Mouse (Mus musculus) liver, postnatal 0 days (tissue): ENCODE measurements around the gene Nol11. TPM values are rescaled to one million over a fixed set of nuclear protein-coding genes. Genes with fewer than 3 reads are reported as not detected.

ENCODE experiments used
- ATAC-seq: fragments of 200-750 bp; cut with Nextera tagmentation; 2 replicates; pipeline ENCODE4 v1.8.0; 2017; ENCODE audit warnings: mild to moderate bottlenecking, moderate library complexity
- DNase-seq: peaks from one replicate; pipeline ENCODE4 v3.0.0-alpha.2; 2016
- H3K27ac ChIP-seq: fragments of 300-500 bp; sonication (generic); 2 replicates; pipeline ENCODE4 v1.5.1; 2014; ENCODE audit warnings: antibody characterized with exemption, moderate library complexity, mild to moderate bottlenecking, low read depth
- H3K27me3 ChIP-seq: fragments of 300-500 bp; sonication (generic); 2 replicates; pipeline ENCODE4 v1.6.1; 2014; ENCODE audit warnings: low read length, control low read depth, mixed read lengths; ENCODE audit not compliant: insufficient read depth
- H3K36me3 ChIP-seq: fragments of 300-500 bp; sonication (generic); replicated peaks from 2 replicates; pipeline ENCODE4 v1.6.1; 2014; ENCODE audit warnings: mild to moderate bottlenecking, control low read depth, low read length, moderate library complexity, mixed read lengths; ENCODE audit not compliant: insufficient read depth
- H3K4me1 ChIP-seq: fragments of 300-500 bp; sonication (generic); 2 replicates; pipeline ENCODE4 v1.6.1; 2014; ENCODE audit warnings: antibody characterized with exemption, mild to moderate bottlenecking, control low read depth; ENCODE audit not compliant: insufficient read depth
- H3K4me2 ChIP-seq: fragments of 300-500 bp; sonication (generic); 2 replicates; pipeline ENCODE4 v1.6.1; 2014; ENCODE audit warnings: low read depth, mild to moderate bottlenecking, low read length, moderate library complexity, mixed read lengths
- H3K4me3 ChIP-seq: fragments of 300-500 bp; sonication (generic); 2 replicates; pipeline ENCODE4 v1.5.1; 2014; ENCODE audit warnings: low read depth, low read length
- H3K9ac ChIP-seq: fragments of 300-500 bp; sonication (generic); replicated peaks from 2 replicates; pipeline ENCODE4 v1.6.1; 2014; ENCODE audit warnings: mild to moderate bottlenecking, moderate library complexity
- H3K9me3 ChIP-seq: fragments of 300-500 bp; sonication (generic); 2 replicates; pipeline ENCODE4 v1.6.1; 2016; ENCODE audit warnings: mild to moderate bottlenecking, control low read depth, low read length, mixed read lengths
- CTCF ChIP-seq: sonication (generic); IDR thresholded peaks from 2 replicates; pipeline ENCODE4 v1.5.1; 2016; ENCODE audit warnings: antibody characterized with exemption, low read depth
- EP300 ChIP-seq: IDR thresholded peaks from 2 replicates; pipeline ENCODE4 v1.6.1; 2016; ENCODE audit warnings: antibody characterized with exemption, low read depth, mild to moderate bottlenecking
- WGBS: fragments of 180-500 bp; shearing (Covaris S2); extraction: QIAGEN DNeasy Blood & Tissue Kit; methylation state at CpG from one replicate; pipeline ENCODE4 v1.1.7; 2014; ENCODE audit not compliant: insufficient replicate concordance; 5-methylcytosine and 5-hydroxymethylcytosine counted together
- polyA plus RNA-seq: library from polyadenylated mRNA; unstranded; fragments of >200 nt; fragmentation: Nextera tagmentation; extraction: Ambion mirVana; gene quantifications from 2 replicates; pipeline ENCODE4 v1.2.1, GENCODE M21; 2015

The Nol11 gene
- polyA plus RNA-seq, 1 experiment from 2014 or later, result 11.7 TPM

DNA sequence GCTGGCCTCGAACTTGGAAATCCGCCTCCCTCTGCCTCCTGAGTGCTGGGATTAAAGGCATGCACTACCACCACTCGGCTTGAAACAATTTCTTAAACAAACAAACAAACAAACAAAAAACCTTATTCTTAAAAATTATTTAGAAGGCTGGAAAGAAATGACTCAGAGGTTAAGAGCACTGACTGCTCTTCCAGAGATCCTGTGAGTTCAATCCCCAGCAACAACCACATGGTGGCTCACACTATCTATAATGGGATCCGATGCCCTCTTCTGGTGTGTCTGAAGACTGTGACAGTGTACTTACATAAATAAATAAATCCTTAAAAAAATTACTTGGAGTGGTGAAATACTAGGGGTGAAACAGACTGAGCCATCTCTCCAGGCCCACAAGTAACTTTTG lies 28.0 kb downstream of the Nol11 start:
- Histone ChIP-seq H3K27me3 (no peaks in the 10 kb centered on the region), H3K4me1 (no peaks in the 10 kb centered on the region), H3K9me3 (no peaks in the 10 kb centered on the region), H3K36me3 (peaks cover under 1% of the 10 kb centered on the region; the same call in 1 of the 2 replicates), H3K9ac (no peak overlapping the region), H3K4me2 (no peak overlapping the region), H3K27ac (no peak overlapping the region), H3K4me3 (no peak overlapping the region)
- DNase-seq (no peak), ATAC-seq (no peak)
- TF ChIP-seq CTCF (no peak), EP300 (no peak)
- WGBS, result 66% methylated on average over 4 of the region's 4 CpGs

DNA sequence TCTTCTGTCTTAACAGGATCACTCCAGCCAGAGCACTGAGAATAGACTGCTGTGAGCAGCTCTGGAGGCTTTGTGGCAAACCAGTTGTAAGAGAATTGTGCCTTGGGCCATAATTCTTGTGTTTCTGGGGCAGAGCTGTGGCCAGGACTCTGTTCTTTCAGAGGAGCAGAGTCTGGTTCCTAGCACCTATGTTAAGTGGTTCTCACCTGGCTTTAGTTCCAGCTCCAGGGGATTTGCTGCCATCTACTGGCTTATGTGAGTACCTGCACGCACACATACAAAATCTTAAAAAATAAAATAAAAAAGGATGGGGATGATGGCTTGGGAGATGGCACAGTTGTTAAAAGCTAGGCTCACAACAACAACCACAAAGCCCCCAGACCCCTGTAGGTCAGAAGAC lies 30.1 kb downstream of the Nol11 start:
- no peaks in the 10 kb centered on the region for H3K9me3 ChIP-seq
- no peak for DNase-seq
- H3K4me2 ChIP-seq, result no peak overlapping the region
- H3K9ac ChIP-seq, result no peak overlapping the region
- H3K27me3 ChIP-seq, result no peaks in the 10 kb centered on the region
- H3K4me3 ChIP-seq, result no peak overlapping the region
- no peak for TF ChIP-seq EP300
- peak; percentile 69 for TF ChIP-seq CTCF
- 38% methylated on average over 1 of the region's 1 CpGs for WGBS
- ATAC-seq, result no peak
- no peak overlapping the region for H3K27ac ChIP-seq
- no peaks in the 10 kb centered on the region for H3K36me3 ChIP-seq
- H3K4me1 ChIP-seq, result no peaks in the 10 kb centered on the region

- DNase-seq, result no peak
- no peak overlapping the region for H3K9ac ChIP-seq
- no peaks in the 10 kb centered on the region for H3K4me1 ChIP-seq
- WGBS, result 48% methylated on average over 5 of the region's 5 CpGs
- H3K27me3 ChIP-seq, result no peaks in the 10 kb centered on the region
- no peak overlapping the region for H3K4me3 ChIP-seq
- H3K4me2 ChIP-seq, result no peak overlapping the region
- H3K36me3 ChIP-seq, result no peaks in the 10 kb centered on the region
- ATAC-seq, result no peak
- H3K9me3 ChIP-seq, result no peaks in the 10 kb centered on the region
- TF ChIP-seq CTCF (no peak), EP300 (no peak)
- no peak overlapping the region for H3K27ac ChIP-seq
Measured at GRCm38 (mm10) chr11:107156977-107157642, 32.1 kb downstream of the Nol11 start.

GRCm38 (mm10) chr11:107155292-107155691 lies 33.9 kb downstream of the Nol11 start:
- no peak overlapping the region for H3K4me3 ChIP-seq
- H3K27ac ChIP-seq, result no peak overlapping the region
- no peak for ATAC-seq
- H3K36me3 ChIP-seq, result no peaks in the 10 kb centered on the region
- H3K4me2 ChIP-seq, result no peak overlapping the region
- H3K9ac ChIP-seq, result no peak overlapping the region
- H3K4me1 ChIP-seq, result no peaks in the 10 kb centered on the region
- WGBS, result 85% methylated on average over 5 of the region's 5 CpGs
- no peaks in the 10 kb centered on the region for H3K27me3 ChIP-seq
- DNase-seq, result no peak
- H3K9me3 ChIP-seq, result no peaks in the 10 kb centered on the region
- TF ChIP-seq CTCF, result no peak
- TF ChIP-seq EP300, result no peak

- no peaks in the 10 kb centered on the region for H3K9me3 ChIP-seq
- H3K27ac ChIP-seq, result no peak overlapping the region
- H3K36me3 ChIP-seq, result no peaks in the 10 kb centered on the region
- H3K4me2 ChIP-seq, result no peak overlapping the region
- ATAC-seq (no peak), DNase-seq (no peak)
- WGBS, result 72% methylated on average over 7 of the region's 7 CpGs
- no peaks in the 10 kb centered on the region for H3K4me1 ChIP-seq
- H3K4me3 ChIP-seq, result no peak overlapping the region
- no peaks in the 10 kb centered on the region for H3K27me3 ChIP-seq
- TF ChIP-seq CTCF (no peak), EP300 (no peak)
- H3K9ac ChIP-seq, result no peak overlapping the region
Measured at GRCm38 (mm10) chr11:107154431-107154830, 34.8 kb downstream of the Nol11 start.

GRCm38 (mm10) chr11:107153645-107154044 lies 35.5 kb downstream of the Nol11 start:
- Histone ChIP-seq H3K36me3 (no peaks in the 10 kb centered on the region), H3K4me2 (no peak overlapping the region), H3K4me3 (no peak overlapping the region), H3K27me3 (no peaks in the 10 kb centered on the region), H3K27ac (no peak overlapping the region), H3K4me1 (no peaks in the 10 kb centered on the region), H3K9ac (no peak overlapping the region), H3K9me3 (no peaks in the 10 kb centered on the region)
- 68% methylated on average over 5 of the region's 5 CpGs for WGBS
- TF ChIP-seq EP300, result no peak
- DNase-seq, result no peak
- ATAC-seq, result no peak
